Comparison of ENCODE assay signal across 8 mouse cellular contexts in genomic region chr7:45341303-45341702, GRCm38 (mm10). TPM values are rescaled to one million over a fixed set of nuclear protein-coding genes. Genes with fewer than 3 reads are reported as not detected.
DNase-seq lines count a peak whose midpoint lies in the region; ATAC-seq lines count a peak whose summit lies in the region.

No protein-coding gene starts in this region.

- H3K9me3 ChIP-seq in embryonic facial prominence, embryonic 11.5 days (replicated peaks; ENCODE audit: control insufficient read depth, low read length) = no peaks in the 10 kb centered on the region
- H3K9me3 ChIP-seq in limb, embryonic 11.5 days (ENCODE audit: control insufficient read depth, low read length) = no peaks in the 10 kb centered on the region
- no peaks in the 10 kb centered on the region for H3K9me3 ChIP-seq in midbrain, embryonic 14.5 days (ENCODE audit: control insufficient read depth, low read length)

- H3K4me2 ChIP-seq in embryonic facial prominence, embryonic 11.5 days (ENCODE audit: low read depth, low read length) = peak overlapping the region; percentile 95; the same call in 1 of the 2 replicates
- peak overlapping the region; percentile 93; the same call in 1 of the 2 replicates for H3K4me2 ChIP-seq in limb, embryonic 11.5 days (ENCODE audit: low read depth, severe bottlenecking)
- H3K4me2 ChIP-seq in midbrain, embryonic 14.5 days (ENCODE audit: low read length) = no peak overlapping the region

- no peak overlapping the region; the same call in 1 of the 2 replicates for H3K9ac ChIP-seq in embryonic facial prominence, embryonic 11.5 days (replicated peaks; ENCODE audit: low read length)
- no peak overlapping the region for H3K9ac ChIP-seq in limb, embryonic 11.5 days (ENCODE audit: low read length)
- H3K9ac ChIP-seq in midbrain, embryonic 14.5 days (replicated peaks; ENCODE audit: low read length) = no peak overlapping the region

- no peaks in the 10 kb centered on the region for H3K4me1 ChIP-seq in embryonic facial prominence, embryonic 11.5 days (ENCODE audit: control insufficient read depth, insufficient read depth, low read length)
- H3K4me1 ChIP-seq in limb, embryonic 11.5 days (ENCODE audit: control insufficient read depth, insufficient read depth, low read length) = peaks cover 28% of the 10 kb centered on the region
- peaks cover 28% of the 10 kb centered on the region for H3K4me1 ChIP-seq in midbrain, embryonic 14.5 days (ENCODE audit: control insufficient read depth, insufficient read depth, low read length)

- H3K36me3 ChIP-seq in embryonic facial prominence, embryonic 11.5 days (replicated peaks; ENCODE audit: control insufficient read depth, insufficient read depth, low read depth, low read length) = no peaks in the 10 kb centered on the region
- no peaks in the 10 kb centered on the region for H3K36me3 ChIP-seq in limb, embryonic 11.5 days (ENCODE audit: control insufficient read depth, insufficient read depth, low read length)
- H3K36me3 ChIP-seq in midbrain, embryonic 14.5 days (ENCODE audit: control insufficient read depth, insufficient read depth, low read length) = peaks cover 20% of the 10 kb centered on the region

- no peak for ATAC-seq in embryonic facial prominence, embryonic 11.5 days (replicated peaks; ENCODE audit: insufficient number of reproducible peaks, low FRiP score, low TSS enrichment, low read depth)
- ATAC-seq in limb, embryonic 11.5 days (ENCODE audit: insufficient number of reproducible peaks, low FRiP score, low TSS enrichment, low read depth) = no peak
- no peak for ATAC-seq in midbrain, embryonic 14.5 days (ENCODE audit: low FRiP score, low TSS enrichment)

- peaks cover 3% of the 10 kb centered on the region; the same call in 1 of the 2 replicates for H3K27me3 ChIP-seq in embryonic facial prominence, embryonic 11.5 days (ENCODE audit: control insufficient read depth, insufficient read depth, low read length)
- H3K27me3 ChIP-seq in limb, embryonic 11.5 days (ENCODE audit: control insufficient read depth, insufficient read depth, low read length) = 0 out of 2 replicates have a peak, but pooled peaks cover 2% of the 10 kb centered on the region
- peaks cover 8% of the 10 kb centered on the region; the same call in 1 of the 2 replicates for H3K27me3 ChIP-seq in midbrain, embryonic 14.5 days (ENCODE audit: control insufficient read depth, insufficient read depth, low read length)

- peak; percentile 96 for DNase-seq in A20 (ENCODE audit: low read depth, low spot score)
- peak; percentile 94 for DNase-seq in adrenal gland, postnatal 14 days
- DNase-seq in embryonic facial prominence, embryonic 11.5 days (ENCODE audit: low spot score) = peak; percentile 86
- peak; percentile 96 for DNase-seq in heart, adult 11 months
- peak; percentile 73 for DNase-seq in kidney, adult 18-20 months
- DNase-seq in limb, embryonic 11.5 days (ENCODE audit: low spot score) = peak; percentile 80
- DNase-seq in midbrain, embryonic 14.5 days = peak; percentile 74
- DNase-seq in spleen, adult 18-20 months = peak; percentile 47 to 70

- no peak overlapping the region for H3K4me3 ChIP-seq in embryonic facial prominence, embryonic 11.5 days (ENCODE audit: low read depth, low read length)
- no peak overlapping the region for H3K4me3 ChIP-seq in limb, embryonic 11.5 days (ENCODE audit: low read depth, low read length)
- H3K4me3 ChIP-seq in midbrain, embryonic 14.5 days (replicated peaks; ENCODE audit: low read depth, low read length) = no peak overlapping the region

- no peak overlapping the region for H3K27ac ChIP-seq in embryonic facial prominence, embryonic 11.5 days (replicated peaks; ENCODE audit: low read depth, low read length)
- no peak overlapping the region for H3K27ac ChIP-seq in limb, embryonic 11.5 days (replicated peaks; ENCODE audit: low read depth, low read length)
- no peak overlapping the region for H3K27ac ChIP-seq in midbrain, embryonic 14.5 days (replicated peaks; ENCODE audit: low read depth, low read length)

- WGBS in embryonic facial prominence, embryonic 11.5 days = 6% methylated on average over 8 of the region's 8 CpGs
- WGBS in limb, embryonic 11.5 days = 4% methylated on average over 8 of the region's 8 CpGs
- 5% methylated on average over 8 of the region's 8 CpGs for WGBS in midbrain, embryonic 14.5 days

RNA-seq across cellular contexts. Expression of gene Hrc, which starts 6.2 kb away (rescaled TPM):
- total RNA-seq in adrenal gland, postnatal 14 days (2021) = 0.15 and 0.45 TPM in 2 replicates
- 0.33 and 0.34 TPM in 2 replicates for polyA plus RNA-seq in embryonic facial prominence, embryonic 11.5 days (2014; fragmentation: Nextera tagmentation; extraction: Ambion mirVana)
- 0.52 and 0.83 TPM in 2 replicates for polyA plus RNA-seq in limb, embryonic 11.5 days (2014; fragmentation: Nextera tagmentation; extraction: Ambion mirVana)
- not detected in 2 replicates for polyA plus RNA-seq in midbrain, embryonic 14.5 days (2014; fragmentation: Nextera tagmentation; extraction: Ambion mirVana)

RNA-seq across cellular contexts. Expression of gene Trpm4, which starts 7.7 kb away (rescaled TPM):
- total RNA-seq in adrenal gland, postnatal 14 days (2021) = 13.5 and 15.1 TPM in 2 replicates
- polyA plus RNA-seq in embryonic facial prominence, embryonic 11.5 days (2014; fragmentation: Nextera tagmentation; extraction: Ambion mirVana) = 5.0 and 7.2 TPM in 2 replicates
- polyA plus RNA-seq in limb, embryonic 11.5 days (2014; fragmentation: Nextera tagmentation; extraction: Ambion mirVana) = 6.7 and 8.9 TPM in 2 replicates
- 8.4 and 9.5 TPM in 2 replicates for polyA plus RNA-seq in midbrain, embryonic 14.5 days (2014; fragmentation: Nextera tagmentation; extraction: Ambion mirVana)

RNA-seq across cellular contexts. Expression of gene Ppfia3, which starts 25.5 kb away (rescaled TPM):
- total RNA-seq in adrenal gland, postnatal 14 days (2021) = 2.1 and 2.4 TPM in 2 replicates
- 7.4 TPM in 2 replicates for polyA plus RNA-seq in embryonic facial prominence, embryonic 11.5 days (2014; fragmentation: Nextera tagmentation; extraction: Ambion mirVana)
- polyA plus RNA-seq in limb, embryonic 11.5 days (2014; fragmentation: Nextera tagmentation; extraction: Ambion mirVana) = 5.4 and 6.1 TPM in 2 replicates
- 26.9 and 28.0 TPM in 2 replicates for polyA plus RNA-seq in midbrain, embryonic 14.5 days (2014; fragmentation: Nextera tagmentation; extraction: Ambion mirVana)

RNA-seq across cellular contexts. Expression of gene Lin7b, which starts 29.1 kb away (rescaled TPM):
- total RNA-seq in adrenal gland, postnatal 14 days (2021) = 1.2 and 1.4 TPM in 2 replicates
- 0.77 and 0.86 TPM in 2 replicates for polyA plus RNA-seq in embryonic facial prominence, embryonic 11.5 days (2014; fragmentation: Nextera tagmentation; extraction: Ambion mirVana)
- polyA plus RNA-seq in limb, embryonic 11.5 days (2014; fragmentation: Nextera tagmentation; extraction: Ambion mirVana) = 0.43 and 0.89 TPM in 2 replicates
- polyA plus RNA-seq in midbrain, embryonic 14.5 days (2014; fragmentation: Nextera tagmentation; extraction: Ambion mirVana) = 11.6 and 26.5 TPM in 2 replicates

RNA-seq across cellular contexts. Expression of gene Snrnp70, which starts 54.2 kb away (rescaled TPM):
- 265 and 280 TPM in 2 replicates for total RNA-seq in adrenal gland, postnatal 14 days (2021)
- polyA plus RNA-seq in embryonic facial prominence, embryonic 11.5 days (2014; fragmentation: Nextera tagmentation; extraction: Ambion mirVana) = 71.6 and 75.0 TPM in 2 replicates
- polyA plus RNA-seq in limb, embryonic 11.5 days (2014; fragmentation: Nextera tagmentation; extraction: Ambion mirVana) = 87.5 and 93.0 TPM in 2 replicates
- 80.6 and 135 TPM in 2 replicates for polyA plus RNA-seq in midbrain, embryonic 14.5 days (2014; fragmentation: Nextera tagmentation; extraction: Ambion mirVana)
